Mouse (Mus musculus) gastrocnemius, postnatal 10 days (tissue): ENCODE results near the gene Smco4. TPM values are rescaled to one million over a fixed set of nuclear protein-coding genes. Genes with fewer than 3 reads are reported as not detected.
A peak's percentile ranks its signal among the peaks of the same experiment; 100 is the strongest.
"Not testable (repeated sequence)": the region's sequence is repeated elsewhere in the genome, so short reads cannot be mapped to it uniquely, and the experiment has no call there.

Experiments
- DNase-seq: peaks from one replicate; pipeline ENCODE4 v3.0.0; 2021; ENCODE audit warnings: mixed read lengths
- long read RNA-seq, 2 experiments: library from polyadenylated mRNA; stranded (forward); transcript quantifications; one replicate each; pipeline ENCODE4 v2.0.0; 2021
- total RNA-seq, 2 experiments: library from RNA; stranded (reverse); gene quantifications; 2 replicates each; pipeline ENCODE4 v1.2.3; 2021

Smco4 gene
- total RNA-seq: 10 to 100 TPM; 17.0 to 17.9 TPM
- long read RNA-seq, experiment 1, partial matches to known transcripts: 0 of 1 reads
- long read RNA-seq, experiment 1, other reads (novel, unspliced or antisense): 0 of 1 reads
- long read RNA-seq, experiment 2, partial matches to known transcripts: 0 of 2 reads
- long read RNA-seq, experiment 2, other reads (novel, unspliced or antisense): 2 of 2 reads

GRCm38 (mm10) chr9:15493235-15493924 lies at the start of gene Smco4:
Gene Smco4 (plus strand): TSS chr9:15493432.
- peak; percentile 78 for DNase-seq

GRCm38 (mm10) chr9:15447397-15447796 lies 45.8 kb upstream of the Smco4 start:
- no peak for DNase-seq

DNA sequence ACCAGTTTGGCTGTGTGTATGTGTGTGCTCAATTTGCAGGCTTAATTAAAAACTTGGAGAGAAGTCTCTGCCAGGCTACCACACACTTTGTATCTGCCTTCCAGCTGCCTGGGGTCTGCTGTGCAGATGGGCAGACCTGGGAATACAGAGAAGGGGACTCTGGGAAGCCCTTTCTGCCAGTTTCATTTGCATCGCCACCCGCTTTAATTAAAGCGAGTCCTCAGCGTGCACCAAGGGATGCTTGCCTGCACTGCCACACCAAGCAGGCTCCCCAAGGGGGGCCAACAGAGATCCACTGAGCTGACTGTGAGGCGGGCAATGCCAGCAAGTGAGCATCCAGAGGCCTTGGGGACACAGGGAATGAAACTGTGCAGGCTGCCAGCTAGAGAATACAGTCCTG lies 42.3 kb upstream of the Smco4 start:
- DNase-seq: no peak

DNA sequence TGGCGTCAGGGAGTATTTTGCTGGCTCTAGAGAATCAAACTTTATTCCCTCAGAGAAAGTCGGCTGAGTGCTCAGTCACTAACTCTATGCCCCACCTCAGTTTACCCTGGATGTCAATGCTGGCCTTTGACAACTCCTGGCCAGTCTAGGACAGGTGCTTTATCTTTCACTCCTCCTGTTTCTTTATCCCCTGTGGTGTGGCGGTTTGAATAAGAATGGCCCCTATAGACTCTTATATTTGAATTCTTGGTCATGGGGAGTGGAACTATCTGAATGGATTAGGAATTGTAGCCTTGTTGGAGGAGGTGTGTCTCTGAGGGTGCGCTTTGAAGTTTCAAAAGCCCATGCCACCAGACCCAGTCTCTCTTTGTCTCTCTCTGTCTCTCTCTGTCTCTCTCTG lies 21.0 kb upstream of the Smco4 start:
- no peak for DNase-seq

- DNase-seq: no peak
These were observed 20.0 kb upstream of the Smco4 start for GRCm38 (mm10) chr9:15473206-15473605.

GRCm38 (mm10) chr9:15477556-15477955 lies 15.7 kb upstream of the Smco4 start:
- DNase-seq: peak; percentile 52

DNA sequence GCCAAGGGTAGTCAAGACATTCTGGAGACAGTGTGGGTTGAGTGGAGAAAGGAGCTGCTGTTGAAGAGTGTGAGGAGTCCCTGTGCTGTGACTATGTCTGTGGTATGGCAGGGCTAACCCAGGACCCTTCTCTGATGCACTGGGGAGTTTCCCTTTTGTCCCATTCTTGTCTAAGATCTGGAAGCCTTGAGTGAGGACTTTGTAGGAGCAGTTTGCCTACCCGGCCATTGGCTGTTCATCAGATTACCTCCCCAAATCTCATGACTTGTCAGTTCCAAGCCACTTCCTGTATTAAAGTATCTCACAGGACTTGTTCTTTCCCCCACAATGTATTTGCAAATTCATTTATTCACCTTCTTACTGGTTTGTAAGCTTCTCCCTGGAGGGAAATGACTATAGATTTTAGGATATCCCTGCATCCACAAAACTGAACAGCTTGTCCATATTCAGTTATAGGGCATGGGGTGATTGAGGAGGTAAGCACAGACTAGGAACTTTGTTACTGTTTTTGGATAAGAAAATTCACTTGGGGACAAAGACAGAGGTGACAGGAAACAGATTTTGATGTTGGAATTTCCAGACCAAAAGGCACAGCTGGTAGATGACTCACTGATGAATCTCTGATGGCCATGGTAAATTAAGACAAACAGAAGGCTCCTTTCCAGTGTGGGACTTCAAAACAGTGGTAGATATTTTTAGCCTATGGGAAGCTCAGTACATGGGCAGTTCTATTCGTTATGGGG lies 5.4 kb upstream of the Smco4 start:
- DNase-seq: no peak

DNA sequence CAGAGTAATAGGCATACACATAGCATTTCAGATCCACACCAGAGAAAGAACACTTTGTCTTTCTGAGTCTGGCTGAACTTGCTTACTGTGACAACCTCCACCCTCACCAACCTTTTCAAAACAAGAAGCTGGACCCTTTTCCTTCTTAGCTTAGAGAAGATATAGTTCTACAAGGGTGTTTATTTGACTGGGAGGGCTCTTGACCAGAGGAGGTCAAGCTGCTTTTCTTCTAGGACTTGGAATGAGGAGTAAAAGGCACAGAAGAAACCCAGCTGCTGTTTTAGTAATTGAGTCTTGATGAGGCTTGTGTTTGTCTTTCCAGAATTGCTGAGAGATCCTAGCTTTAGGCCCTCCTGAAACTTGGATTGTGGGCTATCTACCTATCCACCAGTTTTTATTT lies 3.9 kb upstream of the Smco4 start:
- DNase-seq: no peak

- DNase-seq: no peak
These were observed 2.7 kb upstream of the Smco4 start for GRCm38 (mm10) chr9:15490331-15491100.

DNA sequence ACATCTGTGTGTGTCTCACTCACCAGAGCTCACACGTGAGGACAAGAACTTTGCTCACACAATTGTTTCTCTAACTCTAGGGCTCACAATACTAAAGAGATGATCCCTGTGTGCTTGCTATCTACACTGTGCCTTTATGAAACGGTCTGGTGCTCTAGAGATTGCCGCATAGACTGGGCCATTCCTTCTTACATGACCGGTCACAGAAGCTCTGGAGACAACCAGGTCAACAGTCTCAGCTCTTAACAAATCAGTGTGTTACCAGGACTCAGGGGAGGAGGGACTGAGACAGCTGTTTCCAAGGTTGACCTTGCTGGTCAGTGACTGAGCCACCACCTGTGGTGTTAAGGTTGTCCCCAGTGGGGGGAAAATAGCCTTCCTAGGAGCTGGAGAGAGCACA lies 1.5 kb upstream of the Smco4 start:
- DNase-seq: no peak

- DNase-seq: no peak
These were observed 831 bp upstream of the Smco4 start for GRCm38 (mm10) chr9:15492401-15492800.

- peak; percentile 65 for DNase-seq
These were observed 810 bp downstream of the Smco4 start for GRCm38 (mm10) chr9:15493925-15494558.

DNA sequence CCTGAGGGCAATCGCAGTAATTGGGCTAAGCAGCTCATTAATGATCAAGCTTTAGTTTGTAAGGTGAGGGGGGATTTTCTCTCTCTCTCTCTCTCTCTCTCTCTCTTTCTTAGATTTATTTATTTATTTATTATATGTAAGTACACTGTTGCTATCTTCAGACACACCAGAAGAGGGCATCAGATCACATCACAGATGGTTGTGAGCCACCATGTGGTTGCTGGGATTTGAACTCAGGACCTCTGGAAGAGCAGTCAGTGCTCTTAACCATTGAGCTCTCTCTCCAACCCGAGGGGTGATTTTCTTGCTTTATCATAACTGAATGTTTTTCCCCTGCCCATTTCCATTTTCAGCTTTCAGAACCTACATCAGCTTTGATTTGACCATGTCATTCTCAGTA lies 2.0 kb downstream of the Smco4 start:
- not testable (repeated sequence) for DNase-seq

DNA sequence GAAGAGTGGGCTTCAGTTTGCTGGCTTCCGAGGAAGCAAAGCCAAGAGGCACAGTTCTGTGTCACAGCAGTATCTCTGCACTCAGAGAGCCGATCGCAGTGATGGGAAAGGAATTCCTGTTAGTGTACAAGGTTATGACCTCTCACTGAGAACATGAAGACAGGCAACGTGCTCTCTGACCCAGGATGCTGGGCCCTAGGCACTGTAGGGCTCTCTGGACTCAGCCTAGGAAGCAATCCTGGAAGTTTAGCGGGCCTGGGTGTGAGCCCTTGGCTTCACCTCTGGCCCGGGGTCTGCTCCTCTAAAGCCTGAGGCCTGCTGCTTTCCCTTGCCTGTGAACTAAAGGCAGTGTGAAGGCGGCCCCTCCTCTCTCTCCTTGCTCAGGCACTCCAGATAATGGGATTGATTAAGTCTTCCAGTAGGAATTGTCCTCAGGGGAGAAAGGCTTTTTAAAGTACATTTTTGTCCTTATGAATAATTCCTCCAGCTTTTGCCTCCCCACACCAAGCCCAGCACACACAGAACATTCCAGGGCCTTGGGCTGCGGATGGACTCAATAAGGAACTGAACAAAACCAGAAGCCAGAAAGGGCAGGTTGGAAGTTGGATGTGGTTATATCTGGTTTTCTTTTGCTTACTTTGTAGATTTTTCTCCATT lies 2.8 kb downstream of the Smco4 start:
- DNase-seq: no peak

- no peak for DNase-seq
These were observed 6.8 kb downstream of the Smco4 start for GRCm38 (mm10) chr9:15500025-15500424.

DNA sequence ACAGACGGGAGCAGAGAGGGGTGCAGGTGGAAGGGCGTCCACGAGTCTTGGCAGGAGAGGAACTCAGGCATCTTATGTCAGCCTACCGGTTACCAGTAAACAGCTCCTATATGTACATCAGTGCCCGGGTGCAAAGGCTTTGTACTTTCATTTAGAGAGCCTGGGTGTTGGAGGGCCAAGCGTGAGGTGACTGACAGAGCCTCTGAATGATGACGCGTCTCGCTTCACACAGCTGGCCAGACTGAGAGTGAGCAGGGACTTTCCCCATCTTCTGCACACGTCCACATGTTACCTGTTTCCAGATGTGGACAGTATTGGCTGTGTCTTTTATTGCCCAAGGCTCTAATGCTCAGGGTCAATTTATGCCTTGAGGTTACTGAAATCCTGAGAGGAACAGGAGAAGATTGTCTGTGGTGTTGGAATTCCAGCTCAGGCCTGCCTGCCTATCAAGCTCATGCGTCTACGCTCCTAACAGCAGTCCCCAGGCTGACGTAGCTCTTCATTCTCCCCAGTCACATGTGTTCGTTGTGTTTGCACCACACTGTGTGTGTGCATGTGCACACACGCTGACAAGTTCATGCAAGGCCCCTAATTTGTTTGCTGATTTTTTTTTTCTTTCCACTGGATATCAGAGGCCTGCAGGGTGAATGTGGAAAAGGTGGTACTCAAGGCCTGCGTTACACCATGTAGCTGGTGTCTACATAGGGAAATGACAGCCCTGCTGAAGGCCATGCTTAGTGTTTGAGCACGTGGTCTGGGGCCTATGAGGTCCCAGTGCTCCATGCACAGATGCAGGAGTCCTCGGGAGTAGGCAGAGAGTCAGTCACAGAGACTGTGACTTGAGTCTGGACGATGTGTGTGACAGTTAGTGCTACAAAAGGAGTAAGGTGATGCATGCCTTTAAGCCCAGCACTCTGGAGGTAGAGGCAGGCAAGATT lies 8.4 kb downstream of the Smco4 start:
- no peak for DNase-seq

DNA sequence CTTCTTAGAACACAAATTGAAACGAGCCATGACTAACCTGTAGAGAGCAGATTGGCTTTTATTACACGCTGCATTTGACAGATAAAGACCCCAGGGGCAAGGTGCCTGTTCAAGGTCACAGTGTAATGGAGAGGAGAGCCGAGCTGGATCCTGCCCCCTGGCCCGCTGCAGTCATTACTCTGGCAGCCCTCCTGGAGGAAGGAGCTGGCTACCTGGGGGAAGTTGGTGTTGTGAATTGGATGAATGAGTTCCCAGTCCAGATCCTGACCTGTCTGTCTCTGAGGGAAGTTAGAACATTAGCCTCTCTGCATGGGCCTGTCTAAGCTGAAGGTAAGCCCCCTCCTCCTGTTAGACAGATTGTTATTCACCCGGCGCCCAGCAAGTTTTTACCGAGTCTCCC lies 9.2 kb downstream of the Smco4 start:
- no peak for DNase-seq

- DNase-seq: no peak
These were observed 10.1 kb downstream of the Smco4 start for GRCm38 (mm10) chr9:15503307-15503706.

DNA sequence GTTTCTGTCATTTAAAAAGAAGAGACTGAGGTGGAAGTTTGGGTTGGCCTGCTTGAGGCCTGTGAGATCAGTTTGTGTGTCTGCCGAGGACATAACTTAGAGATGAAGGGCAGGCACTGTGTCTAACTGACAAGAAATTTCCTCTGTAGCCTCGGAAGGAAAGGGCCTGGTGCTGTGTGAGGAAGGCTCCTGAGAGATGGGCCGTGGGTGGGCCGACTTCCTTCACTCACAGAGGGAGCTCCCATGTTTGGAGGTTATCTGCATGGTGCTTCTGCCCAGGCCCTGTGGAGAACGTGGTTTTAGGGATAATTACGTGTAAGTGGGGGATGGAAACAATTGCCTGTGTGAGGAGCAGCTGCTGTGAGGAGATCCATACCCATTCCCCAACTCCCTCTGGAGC lies 10.6 kb downstream of the Smco4 start:
- DNase-seq: no peak

DNA sequence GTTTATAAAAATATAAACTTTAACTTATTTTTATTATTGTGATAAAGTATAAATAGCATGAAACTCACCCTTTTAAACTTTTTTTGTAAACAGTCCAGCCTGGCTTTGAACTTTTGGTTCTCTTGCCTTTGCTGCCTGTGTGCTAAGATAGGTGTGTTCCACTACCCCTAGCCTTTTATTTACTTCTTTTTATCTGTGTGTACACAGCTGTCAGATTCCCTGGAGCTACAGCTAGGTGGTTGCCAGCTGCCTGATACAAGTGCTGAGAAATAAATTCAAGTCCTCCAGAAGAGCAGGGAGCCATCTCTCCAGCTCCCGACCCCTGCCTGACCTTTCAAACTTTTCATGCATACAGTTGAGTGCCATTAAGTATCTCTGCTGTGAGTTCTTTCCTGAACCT lies 12.1 kb downstream of the Smco4 start:
- DNase-seq: no peak

GRCm38 (mm10) chr9:15506863-15507262 lies 13.6 kb downstream of the Smco4 start:
- DNase-seq: no peak
